Mouse (Mus musculus): Measurements from ENCODE around the gene Ccdc149. TPM values are rescaled to one million over a fixed set of nuclear protein-coding genes. Genes with fewer than 3 reads are reported as not detected.

The Ccdc149 gene
- polyA plus RNA-seq, 1 experiment from 2014 or later: 2.8 TPM

GRCm38 (mm10) chr5:52393756-52394155 is 77.6 kb downstream of the Ccdc149 start:
- Histone ChIP-seq H3K36me3 (ENCODE audit: control insufficient read depth, insufficient read depth, low read length) (no peaks in the 10 kb centered on the region), H3K4me3 (ENCODE audit: low read length) (no peak overlapping the region), H3K9ac (ENCODE audit: low read depth, low read length) (no peak overlapping the region), H3K4me2 (ENCODE audit: low read depth, low read length) (no peak overlapping the region), H3K27me3 (replicated peaks; ENCODE audit: control insufficient read depth, insufficient read depth, low read length) (no peaks in the 10 kb centered on the region), H3K9me3 (ENCODE audit: control insufficient read depth, low read length) (no peaks in the 10 kb centered on the region), H3K27ac (ENCODE audit: low read length) (no peak overlapping the region), H3K4me1 (ENCODE audit: control insufficient read depth, insufficient read depth, low read length) (no peaks in the 10 kb centered on the region)
- no peak for ATAC-seq
- WGBS: 84% methylated on average over 4 of the region's 4 CpGs

GRCm38 (mm10) chr5:52391471-52391870 is 79.8 kb downstream of the Ccdc149 start:
- H3K9ac ChIP-seq (ENCODE audit: low read depth, low read length): no peak overlapping the region
- H3K36me3 ChIP-seq (ENCODE audit: control insufficient read depth, insufficient read depth, low read length): no peaks in the 10 kb centered on the region
- 78% methylated on average over 16 of the region's 16 CpGs for WGBS
- H3K4me3 ChIP-seq (ENCODE audit: low read length): no peak overlapping the region
- H3K27me3 ChIP-seq (replicated peaks; ENCODE audit: control insufficient read depth, insufficient read depth, low read length): no peaks in the 10 kb centered on the region
- H3K4me1 ChIP-seq (ENCODE audit: control insufficient read depth, insufficient read depth, low read length): no peaks in the 10 kb centered on the region
- H3K27ac ChIP-seq (ENCODE audit: low read length): no peak overlapping the region
- H3K9me3 ChIP-seq (ENCODE audit: control insufficient read depth, low read length): no peaks in the 10 kb centered on the region
- no peak for ATAC-seq
- H3K4me2 ChIP-seq (ENCODE audit: low read depth, low read length): no peak overlapping the region

GRCm38 (mm10) chr5:52390381-52390780 is 80.9 kb downstream of the Ccdc149 start:
- Histone ChIP-seq H3K36me3 (ENCODE audit: control insufficient read depth, insufficient read depth, low read length) (no peaks in the 10 kb centered on the region), H3K4me3 (ENCODE audit: low read length) (no peak overlapping the region), H3K4me2 (ENCODE audit: low read depth, low read length) (no peak overlapping the region), H3K9me3 (ENCODE audit: control insufficient read depth, low read length) (no peaks in the 10 kb centered on the region), H3K4me1 (ENCODE audit: control insufficient read depth, insufficient read depth, low read length) (no peaks in the 10 kb centered on the region), H3K27ac (ENCODE audit: low read length) (no peak overlapping the region), H3K27me3 (replicated peaks; ENCODE audit: control insufficient read depth, insufficient read depth, low read length) (no peaks in the 10 kb centered on the region), H3K9ac (ENCODE audit: low read depth, low read length) (no peak overlapping the region)
- 89% methylated on average over 6 of the region's 6 CpGs for WGBS
- ATAC-seq: no peak

GRCm38 (mm10) chr5:52388092-52388749 is 83.1 kb downstream of the Ccdc149 start:
- no peak for ATAC-seq
- Histone ChIP-seq H3K4me3 (ENCODE audit: low read length) (no peak overlapping the region), H3K9ac (ENCODE audit: low read depth, low read length) (no peak overlapping the region), H3K9me3 (ENCODE audit: control insufficient read depth, low read length) (no peaks in the 10 kb centered on the region), H3K36me3 (ENCODE audit: control insufficient read depth, insufficient read depth, low read length) (no peaks in the 10 kb centered on the region), H3K4me1 (ENCODE audit: control insufficient read depth, insufficient read depth, low read length) (no peaks in the 10 kb centered on the region), H3K4me2 (ENCODE audit: low read depth, low read length) (no peak overlapping the region), H3K27ac (ENCODE audit: low read length) (no peak overlapping the region), H3K27me3 (replicated peaks; ENCODE audit: control insufficient read depth, insufficient read depth, low read length) (no peaks in the 10 kb centered on the region)
- 76% methylated on average over 7 of the region's 7 CpGs for WGBS

- no peak overlapping the region for H3K4me3 ChIP-seq (ENCODE audit: low read length)
- no peak overlapping the region for H3K9ac ChIP-seq (ENCODE audit: low read depth, low read length)
- H3K27ac ChIP-seq (ENCODE audit: low read length): no peak overlapping the region
- H3K9me3 ChIP-seq (ENCODE audit: control insufficient read depth, low read length): no peaks in the 10 kb centered on the region
- H3K4me2 ChIP-seq (ENCODE audit: low read depth, low read length): no peak overlapping the region
- 70% methylated on average over 2 of the region's 2 CpGs for WGBS
- no peak for ATAC-seq
- no peaks in the 10 kb centered on the region for H3K36me3 ChIP-seq (ENCODE audit: control insufficient read depth, insufficient read depth, low read length)
- H3K4me1 ChIP-seq (ENCODE audit: control insufficient read depth, insufficient read depth, low read length): no peaks in the 10 kb centered on the region
- H3K27me3 ChIP-seq (replicated peaks; ENCODE audit: control insufficient read depth, insufficient read depth, low read length): no peaks in the 10 kb centered on the region
Measured at GRCm38 (mm10) chr5:52386016-52386415, 85.3 kb downstream of the Ccdc149 start.

- no peaks in the 10 kb centered on the region for H3K4me1 ChIP-seq (ENCODE audit: control insufficient read depth, insufficient read depth, low read length)
- no peaks in the 10 kb centered on the region for H3K27me3 ChIP-seq (replicated peaks; ENCODE audit: control insufficient read depth, insufficient read depth, low read length)
- no peak overlapping the region for H3K9ac ChIP-seq (ENCODE audit: low read depth, low read length)
- H3K4me3 ChIP-seq (ENCODE audit: low read length): no peak overlapping the region
- H3K4me2 ChIP-seq (ENCODE audit: low read depth, low read length): no peak overlapping the region
- no peak for ATAC-seq
- no peak overlapping the region for H3K27ac ChIP-seq (ENCODE audit: low read length)
- no peaks in the 10 kb centered on the region for H3K9me3 ChIP-seq (ENCODE audit: control insufficient read depth, low read length)
- 84% methylated on average over 5 of the region's 5 CpGs for WGBS
- no peaks in the 10 kb centered on the region for H3K36me3 ChIP-seq (ENCODE audit: control insufficient read depth, insufficient read depth, low read length)
Measured at GRCm38 (mm10) chr5:52383748-52384147, 87.6 kb downstream of the Ccdc149 start.

GRCm38 (mm10) chr5:52382837-52383236 is 88.5 kb downstream of the Ccdc149 start:
- no peak overlapping the region for H3K4me2 ChIP-seq (ENCODE audit: low read depth, low read length)
- H3K9ac ChIP-seq (ENCODE audit: low read depth, low read length): no peak overlapping the region
- H3K4me1 ChIP-seq (ENCODE audit: control insufficient read depth, insufficient read depth, low read length): no peaks in the 10 kb centered on the region
- H3K36me3 ChIP-seq (ENCODE audit: control insufficient read depth, insufficient read depth, low read length): no peaks in the 10 kb centered on the region
- H3K27ac ChIP-seq (ENCODE audit: low read length): no peak overlapping the region
- H3K27me3 ChIP-seq (replicated peaks; ENCODE audit: control insufficient read depth, insufficient read depth, low read length): no peaks in the 10 kb centered on the region
- 81% methylated on average over 8 of the region's 8 CpGs for WGBS
- no peak overlapping the region for H3K4me3 ChIP-seq (ENCODE audit: low read length)
- no peak for ATAC-seq
- H3K9me3 ChIP-seq (ENCODE audit: control insufficient read depth, low read length): no peaks in the 10 kb centered on the region

GRCm38 (mm10) chr5:52375847-52376246 is 95.5 kb downstream of the Ccdc149 start:
- Histone ChIP-seq H3K36me3 (ENCODE audit: control insufficient read depth, insufficient read depth, low read length) (no peaks in the 10 kb centered on the region), H3K4me3 (ENCODE audit: low read length) (no peak overlapping the region), H3K9me3 (ENCODE audit: control insufficient read depth, low read length) (no peaks in the 10 kb centered on the region), H3K4me2 (ENCODE audit: low read depth, low read length) (no peak overlapping the region), H3K4me1 (ENCODE audit: control insufficient read depth, insufficient read depth, low read length) (no peaks in the 10 kb centered on the region), H3K27ac (ENCODE audit: low read length) (no peak overlapping the region), H3K9ac (ENCODE audit: low read depth, low read length) (no peak overlapping the region), H3K27me3 (replicated peaks; ENCODE audit: control insufficient read depth, insufficient read depth, low read length) (no peaks in the 10 kb centered on the region)
- ATAC-seq: no peak
- 83% methylated on average over 9 of the region's 9 CpGs for WGBS

- H3K27me3 ChIP-seq (replicated peaks; ENCODE audit: control insufficient read depth, insufficient read depth, low read length): no peaks in the 10 kb centered on the region
- H3K4me1 ChIP-seq (ENCODE audit: control insufficient read depth, insufficient read depth, low read length): no peaks in the 10 kb centered on the region
- WGBS: 91% methylated on average over 6 of the region's 6 CpGs
- no peak overlapping the region for H3K9ac ChIP-seq (ENCODE audit: low read depth, low read length)
- no peak overlapping the region for H3K4me3 ChIP-seq (ENCODE audit: low read length)
- H3K9me3 ChIP-seq (ENCODE audit: control insufficient read depth, low read length): no peaks in the 10 kb centered on the region
- ATAC-seq: no peak
- no peak overlapping the region for H3K27ac ChIP-seq (ENCODE audit: low read length)
- no peak overlapping the region for H3K4me2 ChIP-seq (ENCODE audit: low read depth, low read length)
- no peaks in the 10 kb centered on the region for H3K36me3 ChIP-seq (ENCODE audit: control insufficient read depth, insufficient read depth, low read length)
Measured at GRCm38 (mm10) chr5:52370901-52371300, 100.4 kb downstream of the Ccdc149 start.
